Mouse (Mus musculus) right cerebral cortex, adult 2 months (tissue): ENCODE results near the gene Trim17.

Experiments used
- DNase-seq, 2 experiments: peaks; one replicate each; pipeline ENCODE4 v3.0.0; 2021 to 2022; ENCODE audit warnings: low spot score in 2 of 2

Gene Trim17

DNA sequence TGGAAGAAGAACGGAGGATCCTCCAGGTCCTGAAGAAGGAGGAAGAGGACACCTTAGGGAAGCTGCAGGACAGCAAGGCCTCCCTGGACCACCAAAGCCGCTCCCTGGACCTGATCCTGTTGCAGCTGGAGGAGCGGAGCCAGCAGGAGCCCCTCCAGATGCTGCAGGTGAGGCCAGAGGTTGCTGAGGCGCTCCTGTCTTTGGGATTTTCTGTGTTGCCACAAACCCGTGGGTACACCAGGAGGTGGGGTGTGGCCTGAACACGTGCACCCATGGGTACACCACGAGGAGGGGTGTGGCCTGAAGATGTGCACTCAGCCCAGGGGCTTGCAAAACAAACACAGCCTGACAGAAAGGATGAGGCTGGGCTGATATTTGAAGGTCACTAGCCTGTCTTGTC, 14.1 kb downstream of the Trim17 start:
- DNase-seq: no peak

DNA sequence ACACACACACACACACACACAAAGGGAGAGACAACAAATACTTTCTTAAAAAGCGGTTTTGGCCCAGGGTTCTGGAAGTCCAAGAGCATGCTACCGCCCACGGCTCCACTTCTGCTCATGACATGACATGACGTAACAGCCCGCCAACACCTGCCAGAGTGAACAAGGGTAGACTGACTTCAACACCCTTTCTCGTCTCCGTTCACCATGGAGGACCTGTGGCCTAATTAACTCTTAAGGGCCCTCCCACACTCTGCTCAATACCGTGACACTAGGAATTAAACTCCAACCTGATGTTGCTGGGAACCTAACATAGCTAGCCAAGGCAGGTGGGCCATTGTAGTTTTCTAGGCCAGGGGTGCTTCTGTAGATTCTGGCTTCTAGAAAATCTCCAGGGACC, 14.5 kb downstream of the Trim17 start:
- no peak for DNase-seq

GRCm38 (mm10) chr11:58969659-58970058, 15.2 kb downstream of the Trim17 start:
- DNase-seq: no peak

GRCm38 (mm10) chr11:58970831-58971530, 16.5 kb downstream of the Trim17 start:
- DNase-seq: no peak

DNA sequence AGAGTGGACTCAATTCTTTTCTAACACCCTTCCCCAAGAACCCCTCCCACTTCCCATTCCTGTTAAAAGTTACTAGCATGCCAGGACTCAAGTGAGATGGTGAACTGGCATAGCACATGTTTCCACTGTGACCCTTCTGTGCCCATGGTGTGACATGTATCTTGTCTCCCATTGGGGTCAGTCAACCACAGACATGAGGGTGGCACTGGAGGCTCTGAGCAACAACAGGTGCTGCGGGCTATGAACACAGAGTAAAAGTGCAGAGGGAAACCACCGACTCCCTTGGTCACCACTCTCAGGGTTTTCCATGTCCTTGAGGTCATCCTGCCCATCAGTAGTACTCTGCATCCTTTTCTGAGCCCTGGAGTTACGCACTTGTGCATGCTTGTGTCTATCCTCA, 17.3 kb downstream of the Trim17 start:
- DNase-seq: no peak

GRCm38 (mm10) chr11:58974414-58974813, 19.9 kb downstream of the Trim17 start:
- DNase-seq: no peak

DNA sequence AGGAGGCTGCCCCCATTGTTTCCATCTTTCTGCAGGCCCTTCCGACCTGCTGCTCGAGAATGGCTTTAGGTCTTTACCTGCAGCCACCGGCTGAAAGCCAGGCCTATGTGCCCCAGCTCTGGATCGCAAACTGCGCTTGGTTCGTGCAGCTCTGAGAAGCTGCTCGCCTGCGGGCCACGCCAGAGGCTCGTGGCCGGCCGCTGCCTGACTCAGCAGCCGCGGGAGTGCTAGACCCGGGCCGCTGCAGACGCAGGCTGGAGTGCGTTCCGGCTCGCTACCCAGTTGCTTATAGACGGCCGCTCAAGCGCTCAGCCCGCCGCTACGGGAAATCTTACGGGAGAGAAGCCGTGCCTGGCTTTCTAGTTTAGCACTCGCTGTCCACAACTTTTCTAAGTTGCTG, 22.7 kb downstream of the Trim17 start:
- DNase-seq: no peak

- DNase-seq: no peak
Observed at GRCm38 (mm10) chr11:58977607-58978026, 23.1 kb downstream of the Trim17 start.

DNA sequence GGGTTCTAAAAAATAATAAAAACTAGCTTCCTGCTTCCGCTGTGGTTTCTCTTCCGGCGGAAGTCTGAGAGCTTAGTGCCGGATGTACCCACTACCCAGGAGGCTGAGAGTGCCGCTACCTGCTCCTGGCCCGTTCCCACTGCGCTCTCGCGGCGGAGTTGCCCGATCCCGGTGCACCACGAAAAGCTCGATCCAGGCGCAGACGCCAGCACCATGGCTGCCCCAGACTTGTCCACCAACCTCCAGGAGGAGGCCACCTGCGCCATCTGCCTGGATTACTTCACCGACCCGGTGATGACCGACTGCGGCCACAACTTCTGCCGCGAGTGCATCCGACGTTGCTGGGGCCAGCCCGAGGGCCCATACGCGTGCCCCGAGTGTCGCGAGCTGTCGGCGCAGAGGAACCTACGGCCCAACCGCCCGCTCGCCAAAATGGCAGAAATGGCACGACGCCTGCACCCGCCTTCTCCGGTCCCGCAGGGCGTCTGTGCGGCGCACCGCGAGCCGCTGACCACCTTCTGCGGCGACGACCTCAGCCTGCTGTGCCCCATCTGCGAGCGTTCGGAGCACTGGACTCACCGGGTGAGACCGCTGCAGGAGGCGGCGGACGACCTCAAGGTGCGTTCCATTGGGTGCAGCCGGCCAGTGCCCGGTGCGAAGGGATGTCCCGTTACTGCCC, 23.7 kb downstream of the Trim17 start, which contains the start of gene Trim11:
TSS of gene Trim11 (plus strand) at position 67 of the 679 bp plus-strand sequence.
- peak; percentile 65 to 69 for DNase-seq

GRCm38 (mm10) chr11:58978706-58979030, 24.2 kb downstream of the Trim17 start:
- DNase-seq: no peak

DNA sequence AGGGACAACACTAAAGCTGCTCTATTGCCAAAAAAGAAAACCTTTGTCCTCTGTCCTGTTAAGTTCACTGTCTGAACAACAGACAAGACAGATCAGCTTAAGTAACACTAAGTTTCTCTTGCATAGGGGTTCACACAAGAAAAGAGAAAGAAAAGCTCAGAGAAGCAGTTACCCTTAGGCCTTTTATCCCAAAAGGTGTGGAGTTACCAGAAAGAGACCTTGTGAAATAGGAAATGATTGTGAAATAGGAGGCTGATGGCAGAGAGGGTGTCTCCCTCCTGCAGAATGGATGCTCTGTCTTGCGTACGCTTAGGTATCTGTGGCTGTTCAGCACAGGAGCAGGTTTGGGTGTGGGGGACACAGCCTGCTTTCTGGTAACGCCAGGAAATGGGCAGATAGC, 24.7 kb downstream of the Trim17 start:
- DNase-seq: no peak

DNA sequence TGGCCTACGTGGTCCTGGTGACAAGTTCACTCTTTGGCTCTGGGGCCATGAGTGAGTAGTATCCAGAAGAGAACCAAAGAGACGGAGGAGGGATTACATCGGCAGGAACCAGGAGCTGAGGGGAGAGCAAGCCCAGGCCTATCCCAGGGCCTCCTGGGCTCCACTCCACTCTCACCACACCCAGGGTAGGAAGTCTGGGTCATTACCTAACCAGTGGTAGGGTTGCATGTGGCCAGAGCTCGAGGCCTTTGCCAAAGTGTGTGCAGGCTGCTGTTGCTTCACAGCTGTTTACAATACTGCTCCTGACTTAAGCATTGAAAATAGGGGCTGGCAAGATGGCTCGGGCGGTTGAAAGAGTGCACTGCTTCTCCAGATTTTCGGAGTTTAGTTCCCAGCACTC, 25.2 kb downstream of the Trim17 start:
- no peak for DNase-seq

GRCm38 (mm10) chr11:58980381-58980990, 26.0 kb downstream of the Trim17 start:
- DNase-seq: no peak

DNA sequence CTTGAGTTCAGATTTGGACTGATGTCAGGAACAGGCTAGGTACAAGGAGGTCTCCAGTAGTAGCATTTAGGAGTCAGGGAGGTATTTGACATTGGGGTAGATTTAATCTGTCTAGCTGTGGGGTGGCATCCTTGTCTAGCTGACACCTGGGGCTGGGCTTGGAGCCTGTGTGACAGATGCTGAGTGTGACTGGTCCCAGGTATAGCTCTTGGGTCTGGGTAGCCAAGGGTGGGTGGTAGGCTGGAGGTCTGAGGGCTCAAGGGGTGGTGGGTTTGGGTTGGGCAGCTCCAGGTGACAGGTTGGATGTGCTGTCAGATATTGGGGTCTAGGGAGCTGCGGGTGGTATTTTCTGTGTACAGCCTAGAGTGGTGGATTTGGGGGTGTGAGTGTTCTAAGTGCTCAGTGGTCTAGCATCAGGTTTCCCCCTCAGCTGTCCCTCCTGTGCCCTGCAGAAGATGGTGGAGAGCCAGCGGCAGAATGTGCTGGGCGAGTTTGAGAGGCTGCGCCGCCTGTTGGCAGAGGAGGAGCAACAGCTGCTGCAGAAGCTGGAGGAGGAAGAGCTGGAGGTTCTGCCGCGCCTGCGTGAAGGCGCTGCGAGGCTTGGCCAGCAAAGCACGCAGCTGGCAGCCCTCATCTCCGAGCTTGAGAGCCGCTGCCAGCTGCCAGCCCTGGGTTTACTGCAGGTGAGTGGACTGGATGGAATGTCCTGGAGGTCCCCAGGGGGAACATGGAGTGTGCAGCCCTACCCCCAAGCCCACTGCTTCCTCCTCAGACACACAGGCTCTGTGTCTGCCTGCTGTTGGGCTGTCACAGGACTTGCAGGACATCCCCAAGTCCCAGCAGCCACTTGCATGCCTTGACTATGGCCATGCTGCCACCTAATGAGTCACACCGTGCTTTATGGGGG, 27.3 kb downstream of the Trim17 start:
- peak; percentile 72 to 75 for DNase-seq

GRCm38 (mm10) chr11:58982471-58983097, 28.1 kb downstream of the Trim17 start:
- DNase-seq: no peak

DNA sequence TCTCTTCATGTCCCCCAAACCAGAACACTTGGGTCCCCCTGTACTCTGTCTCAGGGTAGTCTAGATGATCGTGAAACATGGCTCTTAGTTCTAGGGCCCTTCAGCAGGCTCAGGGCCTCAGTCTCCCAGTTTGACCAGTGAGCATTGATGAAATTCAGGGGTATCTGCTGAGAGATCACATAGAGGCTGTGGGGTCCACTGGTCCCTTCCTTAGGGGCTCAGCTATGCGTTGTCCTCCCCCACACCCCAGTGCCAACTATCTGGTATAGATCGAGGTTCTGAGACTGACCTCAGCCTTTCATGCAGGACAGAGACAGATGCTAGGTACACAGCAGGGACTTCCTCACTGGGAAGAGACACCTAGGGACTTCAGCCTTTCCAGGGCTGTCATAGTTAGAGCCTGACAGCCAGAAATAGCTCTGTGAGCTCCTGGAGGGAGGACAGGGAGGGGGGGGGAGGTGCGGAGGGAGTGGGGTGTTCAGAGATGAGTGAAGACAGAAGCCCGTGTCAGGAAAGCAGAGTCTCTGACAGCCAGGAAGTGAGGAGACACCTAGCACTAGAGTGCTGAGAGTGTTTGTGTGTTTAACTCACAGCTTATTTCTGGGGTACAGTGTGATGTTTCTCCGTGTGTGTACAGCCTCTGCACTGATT, 29.3 kb downstream of the Trim17 start:
- no peak for DNase-seq

DNA sequence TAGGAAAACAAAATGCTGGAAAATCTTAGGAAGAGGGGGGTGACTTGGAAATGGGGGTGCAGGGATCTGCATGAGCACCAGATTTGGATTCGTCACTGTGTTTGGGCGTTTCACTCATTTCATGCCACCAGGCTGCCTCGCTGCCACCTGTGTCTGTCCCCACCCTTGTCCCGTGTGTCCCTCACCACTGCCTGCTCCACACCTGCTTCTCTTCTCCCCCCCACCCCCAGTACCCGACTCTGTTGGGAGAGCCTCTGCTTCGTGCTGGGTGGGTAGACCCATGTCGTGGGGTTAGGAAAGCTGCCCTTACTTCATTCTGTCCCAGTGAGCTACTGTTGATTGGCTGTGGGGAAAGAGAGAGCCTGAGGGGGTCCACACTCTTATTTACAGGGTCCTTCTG, 30.2 kb downstream of the Trim17 start:
- no peak for DNase-seq

GRCm38 (mm10) chr11:58985299-58985917, 30.9 kb downstream of the Trim17 start:
- DNase-seq: no peak

- no peak for DNase-seq
Observed at GRCm38 (mm10) chr11:58989166-58989565, 34.7 kb downstream of the Trim17 start.

GRCm38 (mm10) chr11:58990141-58990540, 35.7 kb downstream of the Trim17 start:
- DNase-seq: no peak

- DNase-seq: no peak
Observed at GRCm38 (mm10) chr11:58990794-58991193, 36.3 kb downstream of the Trim17 start.
